Mouse (Mus musculus) E14TG2a.4 (cell line): ENCODE results near the gene Gm44965.

Source experiments
- CTCF ChIP-seq: conservative IDR thresholded peaks from 2 replicates; pipeline ENCODE4 v1.5.1; 2014; ENCODE audit warnings: low read length
- NANOG ChIP-seq: IDR thresholded peaks from 2 replicates; pipeline ENCODE4 v1.6.1; 2014; ENCODE audit warnings: borderline replicate concordance, low read length, mixed read lengths
- POU5F1 ChIP-seq: IDR thresholded peaks from 2 replicates; pipeline ENCODE4 v1.6.1; 2014; ENCODE audit warnings: low read length, borderline replicate concordance

- no peak for TF ChIP-seq CTCF
- no peak for TF ChIP-seq NANOG
- TF ChIP-seq POU5F1: no peak
These were observed 8.5 kb downstream of the Gm44965 start for GRCm38 (mm10) chr6:48602080-48602741.
